ENCODE assay signal across 27 mouse cellular contexts in the genomic region with DNA sequence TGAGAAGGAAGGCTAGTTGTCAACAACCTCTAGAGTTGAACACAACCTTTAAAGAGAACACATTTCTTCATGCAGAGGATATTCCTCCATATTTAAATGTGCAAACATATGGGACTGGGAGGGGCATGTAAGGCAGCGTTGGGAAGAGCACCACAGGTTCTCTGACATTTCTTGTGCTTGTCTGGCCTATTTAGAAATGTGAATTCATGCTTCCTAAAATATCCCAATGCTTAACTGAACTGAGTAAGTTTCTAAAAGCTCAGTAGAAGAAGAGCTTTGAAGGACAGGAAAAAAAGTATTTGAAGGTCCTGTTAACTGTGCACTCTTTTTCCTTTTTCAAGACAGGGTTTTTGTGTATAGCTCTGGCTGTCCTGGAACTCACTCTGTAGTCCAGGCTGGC. TPM values are rescaled to one million over a fixed set of nuclear protein-coding genes. Genes with fewer than 3 reads are reported as not detected.
DNase-seq lines count a peak whose midpoint lies in the region; ATAC-seq lines count a peak whose summit lies in the region.
"Had no signal": no experiment of that assay in that cellular context is flagged by ENCODE, and none has a peak within 500 bp of the region (broad histone marks: within the 10 kb centered on the region; RNA-seq: fewer than 3 reads in every experiment).

No protein-coding gene starts in this region.

- no peak for DNase-seq in frontal cortex, postnatal 25 days (ENCODE audit: low spot score in 2 of 2)
- peak; percentile 21 for DNase-seq in heart, adult 11 months
- no peak for DNase-seq in heart, postnatal 4 days
- peak; percentile 54 for DNase-seq in brain, adult 2 months (ENCODE audit: low read depth, low spot score)
- peak; percentile 40 for DNase-seq in telencephalon, adult 2 months (ENCODE audit: low read depth, low spot score)
- DNase-seq in right cerebral cortex, postnatal 4 days, result no peak
- DNase-seq: adrenal gland, adult 2 months; adrenal gland, adult 8-10 months; adrenal gland, postnatal 10 days; adrenal gland, postnatal 14 days; adrenal gland, postnatal 25 days; adrenal gland, postnatal 36 days; B cell, adult 2 months; cerebellum, adult 11 months; cerebellum, adult 11-12 months; cerebellum, adult 18-20 months; cerebellum, adult 2 months had no signal

- ATAC-seq in frontal cortex, adult (ENCODE audit: low TSS enrichment), result peak; percentile 82
- no peak for ATAC-seq in cerebellum, adult (ENCODE audit: insufficient number of reproducible peaks, low FRiP score, low TSS enrichment)
- ATAC-seq: activated CD4-positive, CD25-positive, alpha-beta regulatory T cell, adult 4 months; CD4-positive, CD25-positive, alpha-beta regulatory T cell, adult 4 months; Patski had no signal

RNA-seq across cellular contexts. Expression of a gene that starts 13.4 kb away (rescaled TPM):
- total RNA-seq in heart, postnatal 4 days (2021), result under 1 TPM in 1 of 2 experiments, not detected in 1; 0.32 TPM
- total RNA-seq: adrenal gland, adult 2 months; adrenal gland, adult 8-10 months; adrenal gland, postnatal 10 days; adrenal gland, postnatal 14 days; adrenal gland, postnatal 25 days; adrenal gland, postnatal 36 days; ES-E14 had no signal

RNA-seq across cellular contexts. Expression of a gene that starts 28.6 kb away (rescaled TPM):
- total RNA-seq in heart, postnatal 4 days (2021), result 10 to 100 TPM; 58.7 to 61.2 TPM

RNA-seq across cellular contexts. Expression of a gene that starts 32.2 kb away (rescaled TPM):
- 1 to 10 TPM; 2.0 to 2.7 TPM for total RNA-seq in heart, postnatal 4 days (2021)
- total RNA-seq: adrenal gland, adult 18-20 months; adrenal gland, adult 2 months; adrenal gland, adult 8-10 months; adrenal gland, postnatal 14 days; adrenal gland, postnatal 25 days; CH12.LX; ES-E14; G1E; MEL had no signal

Comparison
In these comparisons a context has a peak if more than half of its experiments do, and no peak if none do; other contexts are left out.
1. DNase-seq: peak in heart, adult 11 months (single experiment), brain, adult 2 months (single experiment) and telencephalon, adult 2 months (single experiment); none in frontal cortex, postnatal 25 days (0 of 2), heart, postnatal 4 days (single experiment) and right cerebral cortex, postnatal 4 days (single experiment).